Mouse (Mus musculus) embryonic facial prominence, embryonic 13.5 days (tissue): ENCODE results near the gene Ganab. TPM values are rescaled to one million over a fixed set of nuclear protein-coding genes. Genes with fewer than 3 reads are reported as not detected.

Source experiments
- ATAC-seq: fragments of 200-750 bp; cut with Nextera tagmentation; 2 replicates; pipeline ENCODE4 v1.8.0; 2017; ENCODE audit warnings: low read depth; ENCODE audit not compliant: insufficient number of reproducible peaks, insufficient read depth, low FRiP score, low TSS enrichment
- H3K27ac ChIP-seq: fragments of 300-500 bp; sonication (generic); 2 replicates; pipeline ENCODE4 v1.5.1; 2015; ENCODE audit warnings: moderate library complexity, mild to moderate bottlenecking, inconsistent platforms
- H3K27me3 ChIP-seq: fragments of 300-500 bp; sonication (generic); 2 replicates; pipeline ENCODE4 v1.6.1; 2015; ENCODE audit warnings: mild to moderate bottlenecking, inconsistent platforms
- H3K36me3 ChIP-seq: fragments of 300-500 bp; sonication (generic); 2 replicates; pipeline ENCODE4 v1.6.1; 2015; ENCODE audit warnings: mild to moderate bottlenecking, inconsistent platforms
- H3K4me1 ChIP-seq: fragments of 300-500 bp; sonication (generic); 2 replicates; pipeline ENCODE4 v1.6.1; 2015; ENCODE audit warnings: inconsistent platforms
- H3K4me2 ChIP-seq: fragments of 300-500 bp; sonication (generic); 2 replicates; pipeline ENCODE4 v1.6.1; 2015; ENCODE audit warnings: moderate library complexity, mild to moderate bottlenecking, inconsistent platforms
- H3K4me3 ChIP-seq: fragments of 300-500 bp; sonication (generic); 2 replicates; pipeline ENCODE4 v1.5.1; 2015; ENCODE audit warnings: mild to moderate bottlenecking, inconsistent platforms
- H3K9ac ChIP-seq: fragments of 300-500 bp; sonication (generic); 2 replicates; pipeline ENCODE4 v1.6.1; 2015; ENCODE audit warnings: mild to moderate bottlenecking, inconsistent platforms
- H3K9me3 ChIP-seq: fragments of 300-500 bp; sonication (generic); 2 replicates; pipeline ENCODE4 v1.6.1; 2016; ENCODE audit warnings: inconsistent platforms
- WGBS: fragments of 180-500 bp; shearing (Covaris S2); methylation state at CpG from one replicate; pipeline ENCODE4 v1.1.7; 2015; ENCODE audit warnings: mixed read lengths; 5-methylcytosine and 5-hydroxymethylcytosine counted together
- polyA plus RNA-seq: library from polyadenylated mRNA; unstranded; fragments of >200 nt; fragmentation: Nextera tagmentation; extraction: Ambion mirVana; gene quantifications from 2 replicates; pipeline ENCODE4 v1.2.1, GENCODE M21; 2015

Gene Ganab
- polyA plus RNA-seq, 1 experiment from 2014 or later: 108 TPM

DNA sequence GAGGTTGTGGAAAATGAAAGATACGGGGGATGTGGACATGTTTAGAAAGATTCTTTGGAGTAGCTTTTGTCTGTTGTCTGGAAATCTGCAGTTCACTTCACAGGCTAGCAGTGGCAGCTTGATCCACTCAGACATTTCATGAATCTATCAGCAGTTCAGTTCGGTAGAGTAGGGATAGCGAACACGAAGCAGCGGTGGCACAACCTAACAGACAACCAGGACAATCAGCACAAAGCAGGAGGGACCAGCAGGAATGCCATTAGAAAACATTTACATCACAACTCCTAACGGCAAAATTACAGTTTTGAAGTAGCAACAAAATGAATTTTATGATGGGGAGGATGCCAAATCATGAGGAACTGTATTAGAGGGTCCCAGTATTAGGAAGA, 21.8 kb downstream of the Ganab start:
- WGBS: 70% methylated on average over 6 of the region's 6 CpGs
- peak overlapping the region; percentile 89 for H3K27ac ChIP-seq
- ATAC-seq: no peak

DNA sequence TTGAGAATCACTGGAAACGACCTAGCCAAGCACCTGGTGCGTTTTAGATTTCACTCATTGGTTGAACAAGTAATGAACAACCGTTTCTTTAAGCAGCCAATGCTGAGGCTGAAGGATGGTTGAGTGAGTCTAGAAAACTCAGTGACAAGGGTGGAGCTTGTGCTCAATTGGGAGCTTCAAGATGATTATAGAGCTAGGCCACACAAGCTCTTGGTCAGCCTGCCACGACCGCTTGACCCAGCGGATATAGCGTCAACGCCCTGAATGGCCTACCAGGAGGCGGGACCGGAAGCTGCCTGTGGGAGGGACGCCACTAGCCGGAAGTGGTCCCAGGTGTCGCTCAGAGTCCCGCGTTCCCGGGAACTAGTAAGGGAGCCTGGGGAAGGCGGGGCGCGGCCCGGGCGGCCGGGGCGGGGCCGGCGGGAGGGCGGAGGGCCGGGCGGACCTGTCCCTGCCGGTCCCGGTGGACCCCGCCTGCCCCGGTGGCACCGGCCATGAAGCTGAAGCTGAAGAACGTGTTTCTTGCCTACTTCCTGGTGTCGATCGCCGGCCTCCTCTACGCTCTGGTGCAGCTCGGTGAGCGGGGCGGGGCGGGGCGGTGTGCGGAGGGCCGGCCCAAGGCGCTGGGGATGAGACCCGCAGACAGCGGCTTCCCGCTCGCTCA, 22.3 kb downstream of the Ganab start, which contains the start of gene B3gat3:
Gene B3gat3 (plus strand): TSS at position 302 of the 664 bp plus-strand sequence.
- Histone ChIP-seq H3K9ac (peak within 1 kb of the TSS; percentile 84), H3K27me3 (no peaks in the 10 kb centered on the region), H3K27ac (peak within 1 kb of the TSS; percentile 89), H3K9me3 (no peaks in the 10 kb centered on the region), H3K36me3 (peaks cover 25% of the 10 kb centered on the region), H3K4me1 (peaks cover 17% of the 10 kb centered on the region), H3K4me2 (peak within 1 kb of the TSS; percentile 76), H3K4me3 (peak within 1 kb of the TSS; percentile 82)
- peak; percentile 93 for ATAC-seq
- 2% methylated on average over 50 of the region's 50 CpGs for WGBS

More for the DNA sequence above, 21.8 kb downstream of the Ganab start:
- peak overlapping the region; percentile 76 for H3K4me2 ChIP-seq
- H3K9me3 ChIP-seq: no peaks in the 10 kb centered on the region
- peak overlapping the region; percentile 82 for H3K4me3 ChIP-seq
- no peaks in the 10 kb centered on the region for H3K27me3 ChIP-seq
- peaks cover 29% of the 10 kb centered on the region for H3K36me3 ChIP-seq
- peak overlapping the region; percentile 84 for H3K9ac ChIP-seq
- H3K4me1 ChIP-seq: peaks cover 17% of the 10 kb centered on the region

DNA sequence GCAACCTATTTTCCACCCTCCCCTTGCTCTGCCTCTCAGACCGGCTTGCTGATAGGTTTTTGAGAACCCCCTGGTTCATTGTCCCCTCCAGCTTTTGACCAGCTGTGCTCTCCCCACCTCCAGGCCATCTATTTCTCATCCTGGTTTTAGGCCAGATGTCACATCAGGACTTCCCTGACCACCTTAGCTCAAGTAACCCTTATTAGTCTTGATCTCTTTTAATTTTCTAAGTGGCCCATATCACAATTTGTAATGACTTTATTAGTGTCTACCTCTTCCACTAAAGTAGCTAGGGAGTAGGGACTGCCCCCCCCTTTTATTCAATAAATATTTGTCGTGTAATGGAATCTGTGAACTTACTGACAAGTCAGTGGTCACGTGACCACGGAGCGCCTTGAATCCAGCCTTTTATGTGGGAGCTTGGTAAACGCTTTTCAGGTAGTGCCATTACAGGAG, 23.0 kb downstream of the Ganab start:
- peak overlapping the region; percentile 82 for H3K4me3 ChIP-seq
- under 1% methylated on average over 6 of the region's 6 CpGs for WGBS
- H3K27me3 ChIP-seq: no peaks in the 10 kb centered on the region
- peak overlapping the region; percentile 84 for H3K9ac ChIP-seq
- peak overlapping the region; percentile 89 for H3K27ac ChIP-seq
- ATAC-seq: no peak; the same call in 1 of the 2 replicates
- H3K4me1 ChIP-seq: peaks cover 17% of the 10 kb centered on the region
- peak overlapping the region; percentile 76 for H3K4me2 ChIP-seq
- peaks cover 25% of the 10 kb centered on the region for H3K36me3 ChIP-seq
- H3K9me3 ChIP-seq: no peaks in the 10 kb centered on the region

DNA sequence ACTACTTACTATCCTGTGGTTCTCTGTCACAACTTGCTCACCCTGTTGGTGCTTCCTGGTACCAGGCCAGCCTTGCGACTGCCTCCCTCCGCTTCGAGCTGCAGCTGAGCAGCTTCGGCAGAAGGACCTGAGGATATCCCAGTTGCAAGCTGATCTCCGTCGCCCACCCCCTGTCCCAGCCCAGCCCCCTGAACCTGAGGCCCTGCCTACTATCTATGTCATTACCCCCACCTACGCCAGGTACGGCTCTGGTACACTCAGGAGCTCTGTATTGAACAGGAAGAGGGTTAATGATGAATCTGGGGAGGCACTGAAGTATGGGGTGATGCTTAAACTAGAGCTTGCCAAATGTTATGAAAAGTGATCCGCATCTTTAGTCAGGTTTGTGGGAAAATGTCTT, 23.9 kb downstream of the Ganab start:
- 47% methylated on average over 9 of the region's 9 CpGs for WGBS
- no peak for ATAC-seq
- H3K4me2 ChIP-seq: peak overlapping the region; percentile 76
- H3K9me3 ChIP-seq: no peaks in the 10 kb centered on the region
- H3K27ac ChIP-seq: no peak overlapping the region
- H3K4me3 ChIP-seq: peak overlapping the region; percentile 82
- H3K4me1 ChIP-seq: peaks cover 17% of the 10 kb centered on the region
- H3K27me3 ChIP-seq: no peaks in the 10 kb centered on the region
- peaks cover 24% of the 10 kb centered on the region for H3K36me3 ChIP-seq
- H3K9ac ChIP-seq: peak overlapping the region; percentile 84; the same call in 1 of the 2 replicates

DNA sequence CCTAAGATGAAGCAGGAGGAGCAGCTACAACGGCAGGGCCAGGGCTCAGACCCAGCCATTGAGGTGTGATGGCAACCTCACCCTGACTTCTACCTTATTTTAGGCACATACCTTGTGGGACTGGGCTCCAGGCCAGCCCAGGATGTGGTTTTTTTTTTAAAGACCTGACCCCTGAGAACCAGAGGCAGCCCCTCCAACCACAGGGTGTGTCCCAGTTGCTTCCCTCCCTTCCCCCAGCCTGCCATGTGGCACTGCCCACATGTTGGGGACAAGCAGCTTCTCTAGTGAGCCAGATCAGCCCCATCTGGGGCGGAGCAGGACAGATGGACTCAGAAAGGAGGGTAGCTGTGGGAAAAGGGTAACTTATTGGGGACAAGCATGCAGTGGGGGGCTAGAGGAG, 28.9 kb downstream of the Ganab start:
- no peak for ATAC-seq
- Histone ChIP-seq H3K9ac (no peak overlapping the region), H3K4me2 (no peak overlapping the region), H3K36me3 (peaks cover 41% of the 10 kb centered on the region), H3K27me3 (no peaks in the 10 kb centered on the region), H3K4me1 (peaks cover 22% of the 10 kb centered on the region), H3K9me3 (no peaks in the 10 kb centered on the region), H3K27ac (no peak overlapping the region), H3K4me3 (no peak overlapping the region)
- 89% methylated on average over 2 of the region's 2 CpGs for WGBS

DNA sequence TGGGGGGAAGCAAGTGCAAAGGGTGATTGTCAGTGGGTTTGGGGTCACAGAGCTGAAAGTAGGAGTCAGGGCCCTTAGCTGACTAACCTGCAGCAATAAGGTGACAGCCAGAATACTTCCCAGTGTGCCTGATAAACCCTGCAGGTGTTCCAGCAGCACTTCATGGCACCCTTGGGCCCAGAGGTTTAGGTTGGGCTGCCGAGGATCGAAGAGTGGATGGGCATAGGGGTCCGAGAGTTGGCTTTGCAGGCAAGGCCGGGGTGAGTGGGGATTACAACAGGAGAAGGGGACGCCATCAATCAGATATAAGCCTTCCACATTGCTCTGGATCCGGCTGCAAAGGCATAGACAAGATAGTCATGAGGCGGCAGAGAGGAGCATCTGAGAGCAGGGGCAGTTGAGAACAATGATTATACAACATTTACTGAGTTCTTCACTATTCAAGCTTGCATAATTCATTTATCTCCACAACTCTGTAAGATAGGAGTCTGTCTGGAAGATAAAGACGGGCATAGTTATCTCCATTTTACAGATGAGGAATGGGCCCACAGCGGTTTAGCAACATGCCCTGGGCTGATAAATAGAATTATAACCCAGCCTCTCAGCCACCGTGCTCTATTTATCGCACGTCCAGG, 30.1 kb downstream of the Ganab start:
- 89% methylated on average over 12 of the region's 12 CpGs for WGBS
- ATAC-seq: no peak

DNA sequence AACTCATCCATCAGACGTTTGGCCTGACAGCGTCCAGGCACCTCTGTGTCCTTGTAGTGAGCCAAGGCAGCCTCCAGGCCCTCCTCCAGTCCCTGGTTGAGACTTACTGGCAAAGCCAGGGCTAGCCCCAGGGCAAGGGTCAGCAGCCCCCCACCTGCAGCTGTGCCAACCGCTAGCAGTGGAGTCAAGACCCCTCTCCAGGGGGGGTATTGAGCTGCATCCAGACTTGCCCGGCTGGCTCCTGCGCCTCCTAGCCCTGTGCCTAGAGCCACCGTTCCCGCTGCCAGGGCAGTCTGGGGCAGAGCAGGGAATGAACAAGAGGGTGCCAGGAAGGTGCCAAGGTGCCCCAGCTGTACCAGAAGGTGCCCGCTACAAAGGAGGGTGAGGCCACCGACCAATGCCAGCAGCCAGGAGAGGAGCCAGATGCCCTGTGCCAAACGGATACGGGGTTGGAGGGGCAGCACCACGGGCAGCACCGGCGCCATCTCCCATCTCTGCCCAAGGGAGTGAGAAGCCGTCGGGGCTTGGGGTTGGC, 30.9 kb downstream of the Ganab start:
- Histone ChIP-seq H3K4me2 (peak overlapping the region; percentile 78), H3K9ac (peak overlapping the region; percentile 89), H3K9me3 (no peaks in the 10 kb centered on the region), H3K27ac (peak overlapping the region; percentile 76), H3K27me3 (no peaks in the 10 kb centered on the region), H3K4me1 (peaks cover 20% of the 10 kb centered on the region), H3K4me3 (peak overlapping the region; percentile 77), H3K36me3 (peaks cover 49% of the 10 kb centered on the region)
- no peak; the same call in 1 of the 2 replicates for ATAC-seq
- 19% methylated on average over 16 of the region's 16 CpGs for WGBS

More for the DNA sequence above, 30.1 kb downstream of the Ganab start:
- Histone ChIP-seq H3K9me3 (no peaks in the 10 kb centered on the region), H3K4me2 (no peak overlapping the region), H3K4me1 (peaks cover 20% of the 10 kb centered on the region), H3K27ac (no peak overlapping the region), H3K9ac (no peak overlapping the region), H3K4me3 (no peak overlapping the region), H3K36me3 (peaks cover 42% of the 10 kb centered on the region), H3K27me3 (no peaks in the 10 kb centered on the region)

DNA sequence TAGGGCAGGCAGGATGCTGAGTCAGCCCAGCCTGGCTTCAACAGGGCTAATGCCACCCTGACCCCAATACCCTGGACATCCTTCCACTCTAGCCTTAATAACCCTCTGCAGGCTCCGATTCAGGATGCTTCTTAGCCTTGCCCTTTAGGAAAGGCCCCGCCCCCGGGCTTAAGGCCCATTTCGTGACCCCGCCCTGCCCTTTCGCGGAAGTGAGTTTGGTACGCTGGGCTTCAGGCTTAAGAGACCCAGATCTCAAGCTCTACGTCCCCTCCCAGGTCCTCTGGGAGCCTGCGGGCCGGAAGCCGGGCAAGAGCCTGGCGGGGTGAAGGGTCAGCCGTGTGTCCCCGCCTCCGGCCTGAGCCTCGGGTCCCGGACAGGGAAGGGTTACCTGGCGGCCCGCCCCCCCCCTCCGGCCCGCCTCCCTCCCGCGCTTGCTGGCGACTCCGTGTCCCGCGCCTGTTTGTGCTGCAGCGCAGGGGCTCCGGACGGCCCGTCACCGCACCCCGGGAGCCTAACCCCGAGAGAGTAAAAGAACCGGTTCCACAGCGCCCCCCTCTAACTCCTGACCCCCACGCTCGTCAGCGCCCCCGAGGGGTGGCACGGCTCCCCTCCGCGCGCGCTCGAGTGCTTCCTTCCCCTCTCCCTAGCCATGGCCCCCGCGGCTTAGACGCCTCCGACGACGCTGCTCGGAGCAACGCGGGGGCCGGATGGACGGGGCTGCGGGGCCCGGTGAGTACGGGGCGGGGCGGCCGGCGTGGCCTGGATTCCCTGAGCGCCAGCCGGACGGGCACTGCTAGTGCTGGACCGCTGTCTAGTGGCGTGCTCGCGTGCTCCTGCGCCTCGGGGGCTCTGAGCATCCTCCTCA, 31.6 kb downstream of the Ganab start, which contains the start of the genes Rom1 and Eml3:
Gene Rom1 (minus strand): TSS at position 133 of the 865 bp plus-strand sequence.
Gene Eml3 (plus strand): TSS at position 329 of the 865 bp plus-strand sequence.
- Histone ChIP-seq H3K27me3 (no peaks in the 10 kb centered on the region), H3K36me3 (peaks cover 56% of the 10 kb centered on the region), H3K4me1 (peaks cover 20% of the 10 kb centered on the region), H3K27ac (peak within 1 kb of the TSS; percentile 76), H3K4me2 (peak within 1 kb of the TSS; percentile 78), H3K4me3 (peak within 1 kb of the TSS; percentile 77), H3K9ac (peak within 1 kb of the TSS; percentile 89), H3K9me3 (no peaks in the 10 kb centered on the region)
- WGBS: under 1% methylated on average over 67 of the region's 74 CpGs
- peak; percentile 61 for ATAC-seq

DNA sequence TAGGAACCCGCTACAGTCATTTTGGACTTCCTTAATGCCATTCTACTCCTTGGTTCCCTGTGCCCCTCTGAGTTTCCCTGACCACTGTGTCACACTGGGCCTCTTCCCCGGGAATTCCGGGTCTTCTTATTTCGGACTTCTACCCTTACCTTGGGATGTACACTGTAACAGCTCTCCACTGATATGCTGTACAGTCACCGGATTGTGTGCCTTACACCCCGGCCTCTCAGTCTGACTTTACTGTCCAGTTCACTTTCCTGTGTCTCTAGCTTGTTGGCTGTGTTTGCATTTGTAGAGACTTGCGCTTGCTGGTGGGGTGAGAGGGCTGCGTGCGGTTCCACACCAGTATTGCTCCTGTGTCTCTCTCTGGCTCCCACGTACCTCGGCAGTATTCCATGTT, 32.2 kb downstream of the Ganab start:
- peaks cover 62% of the 10 kb centered on the region for H3K36me3 ChIP-seq
- ATAC-seq: no peak

DNA sequence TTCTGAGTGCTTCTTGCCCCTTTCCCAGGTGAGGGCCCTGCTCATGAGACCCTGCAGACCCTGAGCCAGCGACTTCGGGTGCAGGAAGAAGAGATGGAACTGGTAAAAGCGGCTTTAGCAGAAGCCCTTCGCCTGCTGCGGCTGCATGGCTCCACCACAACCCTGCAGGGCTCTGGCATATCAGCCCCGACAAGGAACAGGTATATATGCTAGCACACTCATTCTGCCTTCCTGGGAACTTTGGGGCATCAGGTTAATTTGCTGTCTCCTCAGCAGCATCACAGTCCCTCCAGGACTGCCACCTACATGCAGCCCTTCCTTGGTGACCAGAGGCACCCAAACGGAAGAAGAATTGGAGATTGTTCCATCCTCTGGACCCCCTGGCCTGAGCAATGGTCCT, 32.9 kb downstream of the Ganab start:
- no peaks in the 10 kb centered on the region for H3K9me3 ChIP-seq
- peak overlapping the region; percentile 89 for H3K9ac ChIP-seq
- no peaks in the 10 kb centered on the region for H3K27me3 ChIP-seq
- 71% methylated on average over 7 of the region's 7 CpGs for WGBS
- H3K4me3 ChIP-seq: peak overlapping the region; percentile 77
- ATAC-seq: no peak
- peaks cover 62% of the 10 kb centered on the region for H3K36me3 ChIP-seq
- H3K27ac ChIP-seq: no peak overlapping the region
- peak overlapping the region; percentile 78 for H3K4me2 ChIP-seq
- peaks cover 20% of the 10 kb centered on the region for H3K4me1 ChIP-seq

More for the DNA sequence above, 32.2 kb downstream of the Ganab start:
- H3K27ac ChIP-seq: no peak overlapping the region
- peak overlapping the region; percentile 77 for H3K4me3 ChIP-seq
- WGBS: 8% methylated on average over 11 of the region's 11 CpGs
- peaks cover 20% of the 10 kb centered on the region for H3K4me1 ChIP-seq
- no peaks in the 10 kb centered on the region for H3K9me3 ChIP-seq
- peak overlapping the region; percentile 89 for H3K9ac ChIP-seq
- H3K27me3 ChIP-seq: no peaks in the 10 kb centered on the region
- peak overlapping the region; percentile 78 for H3K4me2 ChIP-seq

DNA sequence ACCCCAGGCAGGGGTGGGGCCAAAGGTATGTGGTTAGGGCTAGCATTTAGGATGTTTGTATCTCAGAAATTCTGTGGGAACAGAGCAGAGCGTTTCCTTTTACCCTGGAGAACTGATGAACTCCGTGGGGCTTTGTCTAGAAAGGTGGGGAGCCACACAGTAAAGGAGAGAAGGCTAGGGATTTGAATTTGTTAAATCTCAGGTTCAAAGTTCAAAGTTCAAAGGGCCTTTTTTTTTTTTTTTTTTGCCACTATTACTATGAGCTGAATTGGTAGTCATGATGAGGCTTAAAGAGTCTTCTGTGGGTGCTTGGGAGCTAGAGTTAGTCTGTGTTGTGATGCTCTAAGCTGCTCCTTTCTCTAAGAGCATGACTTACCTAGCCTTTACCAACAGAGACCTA, 38.9 kb downstream of the Ganab start:
- Histone ChIP-seq H3K27me3 (no peaks in the 10 kb centered on the region), H3K4me1 (peaks cover 15% of the 10 kb centered on the region), H3K9ac (no peak overlapping the region), H3K36me3 (peaks cover 74% of the 10 kb centered on the region), H3K4me3 (no peak overlapping the region), H3K4me2 (no peak overlapping the region), H3K27ac (no peak overlapping the region), H3K9me3 (no peaks in the 10 kb centered on the region)
- 86% methylated on average over 2 of the region's 2 CpGs for WGBS
- ATAC-seq: no peak
